8 mouse cellular contexts compared by ENCODE assay signal in the genomic region with DNA sequence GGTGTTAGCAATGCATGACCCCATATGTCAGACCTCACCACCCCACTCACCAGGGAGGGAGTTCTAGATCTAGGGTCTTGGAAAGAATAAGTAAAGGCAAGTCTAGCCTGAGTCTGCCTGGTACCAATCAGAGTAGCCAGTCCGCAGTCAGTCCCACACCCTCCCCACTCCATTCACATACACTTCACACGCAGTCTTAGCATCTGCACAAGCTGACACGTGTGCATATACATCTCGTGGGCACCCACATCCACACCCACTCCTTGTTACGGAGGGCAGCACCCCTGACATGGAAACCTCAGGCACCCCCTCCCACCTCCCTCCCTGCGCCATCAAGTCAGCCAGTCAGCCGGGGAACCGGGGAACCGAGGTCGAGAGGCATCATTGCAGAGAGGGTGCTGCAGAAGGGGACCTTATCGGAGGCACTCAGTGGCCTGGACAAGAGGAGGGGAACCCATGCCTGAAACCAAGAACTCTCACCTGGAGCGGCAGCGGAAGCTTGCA. TPM values are rescaled to one million over a fixed set of nuclear protein-coding genes. Genes with fewer than 3 reads are reported as not detected.
DNase-seq lines count a peak whose midpoint lies in the region; ATAC-seq lines count a peak whose summit lies in the region.

No protein-coding gene starts in this region.

- ATAC-seq in lung, embryonic 15.5 days (ENCODE audit: borderline replicate concordance, extremely low read depth, low FRiP score, low TSS enrichment), result peak; percentile 2; the same call in 1 of the 2 replicates
- 0 out of 2 replicates have a peak, but pooled peaks have one; percentile 1 for ATAC-seq in erythroblast, adult 5-6 weeks (replicated peaks; ENCODE audit: low FRiP score, poor library complexity, severe bottlenecking)
- 0 out of 2 replicates have a peak, but pooled peaks have one; percentile 7 for ATAC-seq in limb, embryonic 13.5 days (ENCODE audit: low FRiP score, low read depth)
- peak; percentile 65 for ATAC-seq in neural tube, embryonic 15.5 days (ENCODE audit: low FRiP score)

- peak overlapping the region; percentile 74 for H3K4me3 ChIP-seq in lung, embryonic 15.5 days
- H3K4me3 ChIP-seq in limb, embryonic 13.5 days, result peak overlapping the region; percentile 68
- H3K4me3 ChIP-seq in neural tube, embryonic 15.5 days (replicated peaks), result peak overlapping the region; percentile 56

- H3K9me3 ChIP-seq in lung, embryonic 15.5 days, result no peaks in the 10 kb centered on the region
- no peaks in the 10 kb centered on the region for H3K9me3 ChIP-seq in limb, embryonic 13.5 days
- no peaks in the 10 kb centered on the region for H3K9me3 ChIP-seq in neural tube, embryonic 15.5 days (replicated peaks)

- peak overlapping the region; percentile 99 for H3K4me2 ChIP-seq in lung, embryonic 15.5 days
- peak overlapping the region; percentile 100 for H3K4me2 ChIP-seq in limb, embryonic 13.5 days (replicated peaks)
- peak overlapping the region; percentile 100 for H3K4me2 ChIP-seq in neural tube, embryonic 15.5 days

- H3K4me1 ChIP-seq in lung, embryonic 15.5 days, result peaks cover 47% of the 10 kb centered on the region
- H3K4me1 ChIP-seq in limb, embryonic 13.5 days, result peaks cover 62% of the 10 kb centered on the region
- peaks cover 53% of the 10 kb centered on the region for H3K4me1 ChIP-seq in neural tube, embryonic 15.5 days

- 6% methylated on average over 13 of the region's 13 CpGs for WGBS in lung, embryonic 15.5 days
- 11% methylated on average over 13 of the region's 13 CpGs for WGBS in limb, embryonic 13.5 days
- 11% methylated on average over 13 of the region's 13 CpGs for WGBS in neural tube, embryonic 15.5 days

- H3K27me3 ChIP-seq in lung, embryonic 15.5 days, result no peaks in the 10 kb centered on the region
- H3K27me3 ChIP-seq in limb, embryonic 13.5 days, result no peaks in the 10 kb centered on the region
- H3K27me3 ChIP-seq in neural tube, embryonic 15.5 days (replicated peaks), result no peaks in the 10 kb centered on the region

- peak overlapping the region; percentile 94 for H3K27ac ChIP-seq in lung, embryonic 15.5 days
- peak overlapping the region; percentile 88 for H3K27ac ChIP-seq in limb, embryonic 13.5 days
- H3K27ac ChIP-seq in neural tube, embryonic 15.5 days (replicated peaks), result peak overlapping the region; percentile 83

- 0 out of 2 replicates have a peak, but pooled peaks cover 2% of the 10 kb centered on the region for H3K36me3 ChIP-seq in lung, embryonic 15.5 days
- peaks cover 13% of the 10 kb centered on the region for H3K36me3 ChIP-seq in limb, embryonic 13.5 days
- peaks cover 11% of the 10 kb centered on the region; the same call in 1 of the 2 replicates for H3K36me3 ChIP-seq in neural tube, embryonic 15.5 days

- no peak for DNase-seq in lung, postnatal 36 days
- no peak for DNase-seq in urinary bladder, postnatal 14 days (ENCODE audit: low spot score)
- DNase-seq in spleen, postnatal 14 days (ENCODE audit: low spot score in 2 of 2), result no peak
- DNase-seq in cerebellum, adult 11 months, result no peak

- peak overlapping the region; percentile 63 for H3K9ac ChIP-seq in lung, embryonic 15.5 days
- H3K9ac ChIP-seq in limb, embryonic 13.5 days, result peak overlapping the region; percentile 81
- H3K9ac ChIP-seq in neural tube, embryonic 15.5 days (replicated peaks), result peak overlapping the region; percentile 70

RNA-seq across cellular contexts. Expression of a gene that starts 1.6 kb away (rescaled TPM):
- polyA plus RNA-seq in lung, embryonic 15.5 days (2015; fragmentation: Nextera tagmentation; extraction: Ambion mirVana), result 38.1 and 38.4 TPM in 2 replicates
- 7.1 and 8.6 TPM in 2 replicates for total RNA-seq in erythroblast, adult 5-6 weeks (2015; ENCODE audit: low replicate concordance)
- 3.1 and 14.5 TPM in 2 replicates for total RNA-seq in erythroblast, adult 5-6 weeks (2017; ENCODE audit: low replicate concordance)
- polyA plus RNA-seq in limb, embryonic 13.5 days (2015; fragmentation: Nextera tagmentation; extraction: Ambion mirVana), result 48.5 and 49.2 TPM in 2 replicates
- 64.1 and 66.9 TPM in 2 replicates for polyA plus RNA-seq in neural tube, embryonic 15.5 days (2015; fragmentation: Nextera tagmentation; extraction: Ambion mirVana)

RNA-seq across cellular contexts. Expression of a gene that starts 7.8 kb away (rescaled TPM):
- 0.48 and 0.96 TPM in 2 replicates for polyA plus RNA-seq in lung, embryonic 15.5 days (2015; fragmentation: Nextera tagmentation; extraction: Ambion mirVana)
- 0.84 TPM in 1 of 2 replicates, not detected in the other for total RNA-seq in erythroblast, adult 5-6 weeks (2015; ENCODE audit: low replicate concordance)
- 0.09 and 0.56 TPM in 2 replicates for total RNA-seq in erythroblast, adult 5-6 weeks (2017; ENCODE audit: low replicate concordance)
- polyA plus RNA-seq in limb, embryonic 13.5 days (2015; fragmentation: Nextera tagmentation; extraction: Ambion mirVana), result 0.72 and 0.78 TPM in 2 replicates
- polyA plus RNA-seq in neural tube, embryonic 15.5 days (2015; fragmentation: Nextera tagmentation; extraction: Ambion mirVana), result 0.13 and 0.43 TPM in 2 replicates

RNA-seq across cellular contexts. Expression of a gene that starts 40.1 kb away (rescaled TPM):
- 16.7 TPM in 2 replicates for polyA plus RNA-seq in lung, embryonic 15.5 days (2015; fragmentation: Nextera tagmentation; extraction: Ambion mirVana)
- 4.2 and 8.4 TPM in 2 replicates for total RNA-seq in erythroblast, adult 5-6 weeks (2015; ENCODE audit: low replicate concordance)
- 0.28 and 0.51 TPM in 2 replicates for total RNA-seq in erythroblast, adult 5-6 weeks (2017; ENCODE audit: low replicate concordance)
- 14.6 and 15.4 TPM in 2 replicates for polyA plus RNA-seq in limb, embryonic 13.5 days (2015; fragmentation: Nextera tagmentation; extraction: Ambion mirVana)
- polyA plus RNA-seq in neural tube, embryonic 15.5 days (2015; fragmentation: Nextera tagmentation; extraction: Ambion mirVana), result 19.1 and 21.0 TPM in 2 replicates

Comparison
In these comparisons a context has a peak if more than half of its experiments do, and no peak if none do; other contexts are left out.
1. ATAC-seq: peak in every context shown above with its lines; median percentile 65 in neural tube, embryonic 15.5 days; 7 in limb, embryonic 13.5 days; 2 in lung, embryonic 15.5 days; 1 in erythroblast, adult 5-6 weeks.